Mouse (Mus musculus) embryonic fibroblast, embryonic 13.5 days (primary cell): ENCODE data around the gene Trmt5.

Source experiments
- CTCF ChIP-seq: IDR thresholded peaks from 2 replicates; pipeline ENCODE4 v1.5.1; 2011; ENCODE audit warnings: mild to moderate bottlenecking, control low read depth, low read length, moderate library complexity, borderline replicate concordance; ENCODE audit not compliant: insufficient read depth
- POLR2A ChIP-seq: IDR thresholded peaks from 2 replicates; pipeline ENCODE4 v1.6.1; 2011; ENCODE audit warnings: low read depth, mild to moderate bottlenecking, control low read depth, low read length, moderate library complexity

GRCm38 (mm10) chr12:73260339-73260738 lies 26.2 kb downstream of the Trmt5 start:
- TF ChIP-seq CTCF (no peak), POLR2A (no peak)
